8 mouse cellular contexts compared by ENCODE assay signal in the genomic region with DNA sequence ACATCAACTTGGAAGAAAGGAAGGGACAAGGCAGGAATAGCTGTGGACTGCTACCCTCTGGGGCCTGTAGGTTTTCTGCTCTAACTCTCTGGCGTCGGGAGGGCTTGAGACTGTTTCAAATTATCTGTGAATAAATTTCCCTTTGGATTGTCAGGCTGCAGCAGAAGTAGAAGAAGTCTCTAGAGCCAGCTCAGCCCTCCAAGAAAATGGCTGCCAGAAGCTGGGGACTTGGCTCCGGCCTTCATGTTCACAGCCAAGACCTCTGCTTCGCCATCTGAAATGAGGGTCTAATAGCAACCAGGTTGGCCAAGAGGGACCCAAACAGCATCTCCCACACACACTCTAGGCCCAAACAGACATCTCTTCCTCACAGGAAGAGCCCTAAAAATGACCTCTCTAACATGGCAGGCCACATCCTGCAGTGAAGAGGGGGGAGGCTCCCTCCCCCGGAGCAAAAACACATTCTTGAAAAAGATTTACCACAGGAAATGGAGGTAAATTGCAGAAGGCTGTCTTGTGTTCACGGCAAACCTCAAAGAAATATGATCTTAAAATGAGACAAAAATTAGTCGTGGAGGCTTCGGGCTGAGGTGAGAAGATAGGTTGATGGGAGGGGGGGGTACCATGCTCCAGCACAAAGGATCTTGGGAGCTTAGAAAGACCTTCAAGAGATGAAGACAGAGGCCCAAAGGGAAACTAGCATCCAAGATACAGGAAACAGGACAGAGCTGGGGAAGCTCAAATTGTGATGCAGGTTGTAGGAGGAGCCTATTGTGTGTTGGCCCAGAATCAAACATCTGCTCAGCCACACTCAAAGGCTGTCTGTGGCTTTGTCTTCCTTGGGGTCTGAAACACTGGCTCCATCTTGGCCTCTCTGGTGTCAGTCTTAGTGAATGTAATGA. TPM values are rescaled to one million over a fixed set of nuclear protein-coding genes. Genes with fewer than 3 reads are reported as not detected.
A peak's percentile ranks its signal among the peaks of the same experiment; 100 is the strongest.
DNase-seq lines count a peak whose midpoint lies in the region; ATAC-seq lines count a peak whose summit lies in the region.

No protein-coding gene starts in this region.

- DNase-seq in forebrain, embryonic 10.5 days (ENCODE audit: extremely low spot score, low spot score), result no peak
- no peak for DNase-seq in forebrain, embryonic 11.5 days (ENCODE audit: low spot score)
- peak; percentile 40 for DNase-seq in right cerebral cortex, postnatal 4 days
- no peak for DNase-seq in right cerebral cortex, adult 2 months (ENCODE audit: low spot score in 2 of 2)
- peak; percentile 75 for DNase-seq in thymus, postnatal 14 days

- peaks cover 12% of the 10 kb centered on the region; the same call in 1 of the 2 replicates for H3K9me3 ChIP-seq in forebrain, embryonic 10.5 days
- H3K9me3 ChIP-seq in forebrain, embryonic 11.5 days (ENCODE audit: control insufficient read depth, low read length), result no peaks in the 10 kb centered on the region
- peaks cover 4% of the 10 kb centered on the region for H3K9me3 ChIP-seq in kidney, embryonic 16.5 days (ENCODE audit: low read length)
- no peaks in the 10 kb centered on the region for H3K9me3 ChIP-seq in midbrain, embryonic 16.5 days (replicated peaks; ENCODE audit: control insufficient read depth, low read length, poor library complexity, severe bottlenecking)

- H3K36me3 ChIP-seq in forebrain, embryonic 10.5 days (replicated peaks), result no peaks in the 10 kb centered on the region
- no peaks in the 10 kb centered on the region for H3K36me3 ChIP-seq in forebrain, embryonic 11.5 days (ENCODE audit: control insufficient read depth, insufficient read depth, low read length)
- no peaks in the 10 kb centered on the region for H3K36me3 ChIP-seq in kidney, embryonic 16.5 days (ENCODE audit: insufficient read depth, low read length)
- H3K36me3 ChIP-seq in midbrain, embryonic 16.5 days (ENCODE audit: control insufficient read depth, insufficient read depth, low read length), result no peaks in the 10 kb centered on the region

- no peak overlapping the region for H3K4me2 ChIP-seq in forebrain, embryonic 11.5 days (ENCODE audit: low read depth, low read length, severe bottlenecking)
- H3K4me2 ChIP-seq in kidney, embryonic 16.5 days (replicated peaks; ENCODE audit: low read depth, low read length), result no peak overlapping the region
- H3K4me2 ChIP-seq in midbrain, embryonic 16.5 days (ENCODE audit: low read length), result no peak overlapping the region

- no peak overlapping the region for H3K9ac ChIP-seq in forebrain, embryonic 11.5 days (ENCODE audit: low read length)
- no peak overlapping the region for H3K9ac ChIP-seq in kidney, embryonic 16.5 days (replicated peaks; ENCODE audit: low read length)
- H3K9ac ChIP-seq in midbrain, embryonic 16.5 days (ENCODE audit: low read depth, low read length), result no peak overlapping the region

- 0 out of 2 replicates have a peak overlapping the region, but pooled peaks have one; percentile 4 for H3K27ac ChIP-seq in forebrain, embryonic 10.5 days
- no peak overlapping the region for H3K27ac ChIP-seq in forebrain, embryonic 11.5 days (ENCODE audit: low read depth, low read length)
- peak overlapping the region; percentile 14 for H3K27ac ChIP-seq in kidney, embryonic 16.5 days (ENCODE audit: low read length)
- no peak overlapping the region for H3K27ac ChIP-seq in midbrain, embryonic 16.5 days (ENCODE audit: low read length)

- no peak overlapping the region for H3K4me3 ChIP-seq in forebrain, embryonic 10.5 days
- H3K4me3 ChIP-seq in forebrain, embryonic 11.5 days (ENCODE audit: low read depth, low read length), result no peak overlapping the region
- no peak overlapping the region for H3K4me3 ChIP-seq in kidney, embryonic 16.5 days (ENCODE audit: low read length)
- H3K4me3 ChIP-seq in midbrain, embryonic 16.5 days (ENCODE audit: low read depth, low read length), result no peak overlapping the region

- H3K4me1 ChIP-seq in forebrain, embryonic 10.5 days, result peaks cover 11% of the 10 kb centered on the region
- 0 out of 2 replicates have a peak, but pooled peaks cover 4% of the 10 kb centered on the region for H3K4me1 ChIP-seq in forebrain, embryonic 11.5 days (replicated peaks; ENCODE audit: control insufficient read depth, insufficient read depth, low read length)
- 0 out of 2 replicates have a peak, but pooled peaks cover 7% of the 10 kb centered on the region for H3K4me1 ChIP-seq in kidney, embryonic 16.5 days (ENCODE audit: insufficient read depth, low read length)
- H3K4me1 ChIP-seq in midbrain, embryonic 16.5 days (ENCODE audit: control insufficient read depth, insufficient read depth, low read length), result 0 out of 2 replicates have a peak, but pooled peaks cover 4% of the 10 kb centered on the region

- H3K27me3 ChIP-seq in forebrain, embryonic 10.5 days (ENCODE audit: poor library complexity, severe bottlenecking), result no peaks in the 10 kb centered on the region
- no peaks in the 10 kb centered on the region for H3K27me3 ChIP-seq in forebrain, embryonic 11.5 days (ENCODE audit: control insufficient read depth, insufficient read depth, low read length)
- H3K27me3 ChIP-seq in kidney, embryonic 16.5 days (ENCODE audit: insufficient read depth, low read length), result no peaks in the 10 kb centered on the region
- H3K27me3 ChIP-seq in midbrain, embryonic 16.5 days (ENCODE audit: control insufficient read depth, insufficient read depth, low read depth, low read length), result no peaks in the 10 kb centered on the region

- 82% methylated on average over 8 of the region's 8 CpGs for WGBS in forebrain, embryonic 10.5 days
- WGBS in forebrain, embryonic 11.5 days, result 89% methylated on average over 8 of the region's 8 CpGs
- 54% methylated on average over 8 of the region's 8 CpGs for WGBS in kidney, embryonic 16.5 days
- WGBS in midbrain, embryonic 16.5 days, result 85% methylated on average over 8 of the region's 8 CpGs

- ATAC-seq in forebrain, embryonic 11.5 days (replicated peaks; ENCODE audit: low FRiP score), result no peak
- ATAC-seq in kidney, embryonic 16.5 days (ENCODE audit: low FRiP score, low TSS enrichment), result 0 out of 2 replicates have a peak, but pooled peaks have one; percentile 47
- no peak for ATAC-seq in cerebellum, adult (ENCODE audit: insufficient number of reproducible peaks, low FRiP score, low TSS enrichment)
- no peak for ATAC-seq in midbrain, embryonic 16.5 days

RNA-seq across cellular contexts. Expression of a gene that starts 48.4 kb away (rescaled TPM):
- polyA plus RNA-seq in forebrain, embryonic 10.5 days (2016; fragmentation: Nextera tagmentation; extraction: Ambion mirVana), result 3.4 and 4.3 TPM in 2 replicates
- 4.5 and 6.0 TPM in 2 replicates for polyA plus RNA-seq in forebrain, embryonic 11.5 days (2014; fragmentation: Nextera tagmentation; extraction: Ambion mirVana)
- 4.5 and 6.8 TPM in 2 replicates for polyA plus RNA-seq in kidney, embryonic 16.5 days (2015; fragmentation: Nextera tagmentation; extraction: Ambion mirVana)
- 4.9 and 7.1 TPM in 2 replicates for polyA plus RNA-seq in midbrain, embryonic 16.5 days (2015; fragmentation: Nextera tagmentation; extraction: Ambion mirVana)

Comparison
In these comparisons a context has a peak if more than half of its experiments do, and no peak if none do; other contexts are left out.
1. DNase-seq: peak in right cerebral cortex, postnatal 4 days (single experiment) and thymus, postnatal 14 days (single experiment); none in forebrain, embryonic 10.5 days (single experiment), forebrain, embryonic 11.5 days (single experiment) and right cerebral cortex, adult 2 months (0 of 2).
2. H3K27ac ChIP-seq: peak in forebrain, embryonic 10.5 days (single experiment) and kidney, embryonic 16.5 days (single experiment); none in forebrain, embryonic 11.5 days (single experiment) and midbrain, embryonic 16.5 days (single experiment).